Mouse (Mus musculus): ENCODE results near the gene Tub. TPM values are rescaled to one million over a fixed set of nuclear protein-coding genes. Genes with fewer than 3 reads are reported as not detected.

Gene Tub
- polyA plus RNA-seq (2012; rRNA removed), result 0.66 and 0.76 TPM in 2 replicates

GRCm38 (mm10) chr7:108950312-108950761, at the start of gene Tub:
Gene Tub (plus strand): TSS chr7:108950338.
- no peak within 1 kb of the TSS for H3K4me3 ChIP-seq (replicated peaks; ENCODE audit: extremely low read depth, low read depth, low read length)
- no peak for DNase-seq
- TF ChIP-seq CTCF (IDR thresholded peaks at IDR 0.05; ENCODE audit: insufficient read depth, low read length), result no peak
- no peak for TF ChIP-seq POLR2A (IDR thresholded peaks at IDR 0.05; ENCODE audit: borderline replicate concordance, extremely low read depth, low read depth, low read length)
- 2% methylated on average over 44 of the region's 44 CpGs for WGBS
- H3K4me1 ChIP-seq (ENCODE audit: control insufficient read depth, insufficient read depth, low read length), result no peaks in the 10 kb centered on the region; the same call in 1 of the 2 replicates

GRCm38 (mm10) chr7:108903969-108904368, 46.2 kb upstream of the Tub start:
- TF ChIP-seq POLR2A (IDR thresholded peaks at IDR 0.05; ENCODE audit: borderline replicate concordance, extremely low read depth, low read depth, low read length) (no peak), CTCF (IDR thresholded peaks at IDR 0.05; ENCODE audit: insufficient read depth, low read length) (no peak)
- 58% methylated on average over 2 of the region's 2 CpGs for WGBS
- H3K4me3 ChIP-seq (replicated peaks; ENCODE audit: extremely low read depth, low read depth, low read length), result no peak overlapping the region
- no peaks in the 10 kb centered on the region for H3K4me1 ChIP-seq (ENCODE audit: control insufficient read depth, insufficient read depth, low read length)
- DNase-seq, result no peak

GRCm38 (mm10) chr7:108927043-108927442, 23.1 kb upstream of the Tub start:
- no peak for DNase-seq
- TF ChIP-seq POLR2A (IDR thresholded peaks at IDR 0.05; ENCODE audit: borderline replicate concordance, extremely low read depth, low read depth, low read length) (no peak), CTCF (IDR thresholded peaks at IDR 0.05; ENCODE audit: insufficient read depth, low read length) (no peak)
- H3K4me1 ChIP-seq (ENCODE audit: control insufficient read depth, insufficient read depth, low read length), result no peaks in the 10 kb centered on the region
- 59% methylated on average over 4 of the region's 4 CpGs for WGBS
- H3K4me3 ChIP-seq (replicated peaks; ENCODE audit: extremely low read depth, low read depth, low read length), result no peak overlapping the region

GRCm38 (mm10) chr7:108928280-108929188, 21.6 kb upstream of the Tub start:
- WGBS, result 72% methylated on average over 11 of the region's 11 CpGs
- Histone ChIP-seq H3K4me3 (replicated peaks; ENCODE audit: extremely low read depth, low read depth, low read length) (no peak overlapping the region), H3K4me1 (ENCODE audit: control insufficient read depth, insufficient read depth, low read length) (no peaks in the 10 kb centered on the region)
- no peak for DNase-seq
- TF ChIP-seq POLR2A (IDR thresholded peaks at IDR 0.05; ENCODE audit: borderline replicate concordance, extremely low read depth, low read depth, low read length) (no peak), CTCF (IDR thresholded peaks at IDR 0.05; ENCODE audit: insufficient read depth, low read length) (no peak)

GRCm38 (mm10) chr7:108929726-108930393, 20.3 kb upstream of the Tub start, which contains the start of gene Nlrp10:
Gene Nlrp10 (minus strand): TSS chr7:108930178.
- H3K4me3 ChIP-seq (replicated peaks; ENCODE audit: extremely low read depth, low read depth, low read length), result no peak within 1 kb of the TSS
- DNase-seq, result no peak

GRCm38 (mm10) chr7:108933794-108934731, 16.1 kb upstream of the Tub start, which contains the start of gene Eif3f:
Gene Eif3f (plus strand): TSS chr7:108934417.
- 2% methylated on average over 50 of the region's 50 CpGs for WGBS
- peaks cover 9% of the 10 kb centered on the region for H3K4me1 ChIP-seq (ENCODE audit: control insufficient read depth, insufficient read depth, low read length)
- TF ChIP-seq CTCF (IDR thresholded peaks at IDR 0.05; ENCODE audit: insufficient read depth, low read length) (peak; percentile 82), POLR2A (IDR thresholded peaks at IDR 0.05; ENCODE audit: borderline replicate concordance, extremely low read depth, low read depth, low read length) (peak; percentile 64; the same call in 1 of the 2 replicates)
- peak; percentile 89 for DNase-seq
- peak within 1 kb of the TSS; percentile 76 for H3K4me3 ChIP-seq (replicated peaks; ENCODE audit: extremely low read depth, low read depth, low read length)

More at GRCm38 (mm10) chr7:108929726-108930393, 20.3 kb upstream of the Tub start, which contains the start of gene Nlrp10:
- TF ChIP-seq POLR2A (IDR thresholded peaks at IDR 0.05; ENCODE audit: borderline replicate concordance, extremely low read depth, low read depth, low read length), result no peak
- no peak for TF ChIP-seq CTCF (IDR thresholded peaks at IDR 0.05; ENCODE audit: insufficient read depth, low read length)
- peaks cover under 1% of the 10 kb centered on the region for H3K4me1 ChIP-seq (ENCODE audit: control insufficient read depth, insufficient read depth, low read length)
- WGBS, result 30% methylated on average over 6 of the region's 6 CpGs

GRCm38 (mm10) chr7:108934836-108935235, 15.3 kb upstream of the Tub start:
- Histone ChIP-seq H3K4me1 (ENCODE audit: control insufficient read depth, insufficient read depth, low read length) (peaks cover 9% of the 10 kb centered on the region), H3K4me3 (replicated peaks; ENCODE audit: extremely low read depth, low read depth, low read length) (peak overlapping the region; percentile 76)
- TF ChIP-seq POLR2A (IDR thresholded peaks at IDR 0.05; ENCODE audit: borderline replicate concordance, extremely low read depth, low read depth, low read length) (no peak), CTCF (IDR thresholded peaks at IDR 0.05; ENCODE audit: insufficient read depth, low read length) (no peak)
- 1% methylated on average over 8 of the region's 8 CpGs for WGBS
- DNase-seq, result no peak

- TF ChIP-seq CTCF (IDR thresholded peaks at IDR 0.05; ENCODE audit: insufficient read depth, low read length), result no peak
- no peak for TF ChIP-seq POLR2A (IDR thresholded peaks at IDR 0.05; ENCODE audit: borderline replicate concordance, extremely low read depth, low read depth, low read length)
- peak overlapping the region; percentile 8 for H3K4me3 ChIP-seq (replicated peaks; ENCODE audit: extremely low read depth, low read depth, low read length)
- 69% methylated on average over 7 of the region's 7 CpGs for WGBS
- H3K4me1 ChIP-seq (ENCODE audit: control insufficient read depth, insufficient read depth, low read length), result peaks cover 9% of the 10 kb centered on the region
- no peak for DNase-seq
These were observed 14.7 kb upstream of the Tub start for GRCm38 (mm10) chr7:108935411-108935810.

Data from lung, adult 2 months (tissue).